Mouse (Mus musculus) E14TG2a.4 (cell line): ENCODE results near the gene Brms1.

Experiments
- CTCF ChIP-seq: conservative IDR thresholded peaks from 2 replicates; pipeline ENCODE4 v1.5.1; 2014; ENCODE audit warnings: low read length
- NANOG ChIP-seq: IDR thresholded peaks from 2 replicates; pipeline ENCODE4 v1.6.1; 2014; ENCODE audit warnings: borderline replicate concordance, low read length, mixed read lengths
- POU5F1 ChIP-seq: IDR thresholded peaks from 2 replicates; pipeline ENCODE4 v1.6.1; 2014; ENCODE audit warnings: low read length, borderline replicate concordance

- TF ChIP-seq CTCF (no peak), POU5F1 (no peak), NANOG (no peak)
These were observed 1.6 kb upstream of the Brms1 start for GRCm38 (mm10) chr19:5039301-5040114.
